Mouse (Mus musculus) right cerebral cortex, adult 2 months (tissue): ENCODE data around the gene Morc1.

Experiments
- DNase-seq, 2 experiments: peaks; one replicate each; pipeline ENCODE4 v3.0.0; 2021 to 2022; ENCODE audit warnings: low spot score in 2 of 2

Gene Morc1

DNA sequence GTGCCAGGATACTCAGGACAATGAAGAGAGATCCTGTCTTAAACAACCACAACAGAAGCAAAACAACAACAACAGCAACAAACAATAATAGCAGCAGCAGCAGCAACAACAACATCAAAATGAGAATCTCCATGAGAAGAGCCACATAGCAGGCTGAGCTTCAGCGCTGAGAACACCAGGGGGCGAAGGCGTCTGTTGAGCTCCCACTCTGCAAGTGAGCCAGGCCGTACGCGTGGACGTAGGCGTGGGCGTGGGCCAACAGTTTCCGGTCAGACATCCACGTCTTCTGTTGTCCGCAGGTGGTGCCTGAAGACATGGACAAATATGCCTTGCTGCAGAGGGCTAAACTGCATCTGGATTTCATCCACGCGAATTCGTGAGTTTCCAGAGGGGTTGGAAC, at the start of gene Morc1:
Morc1 (plus strand) TSS at position 211 of the 400 bp plus-strand sequence.
- no peak for DNase-seq

DNA sequence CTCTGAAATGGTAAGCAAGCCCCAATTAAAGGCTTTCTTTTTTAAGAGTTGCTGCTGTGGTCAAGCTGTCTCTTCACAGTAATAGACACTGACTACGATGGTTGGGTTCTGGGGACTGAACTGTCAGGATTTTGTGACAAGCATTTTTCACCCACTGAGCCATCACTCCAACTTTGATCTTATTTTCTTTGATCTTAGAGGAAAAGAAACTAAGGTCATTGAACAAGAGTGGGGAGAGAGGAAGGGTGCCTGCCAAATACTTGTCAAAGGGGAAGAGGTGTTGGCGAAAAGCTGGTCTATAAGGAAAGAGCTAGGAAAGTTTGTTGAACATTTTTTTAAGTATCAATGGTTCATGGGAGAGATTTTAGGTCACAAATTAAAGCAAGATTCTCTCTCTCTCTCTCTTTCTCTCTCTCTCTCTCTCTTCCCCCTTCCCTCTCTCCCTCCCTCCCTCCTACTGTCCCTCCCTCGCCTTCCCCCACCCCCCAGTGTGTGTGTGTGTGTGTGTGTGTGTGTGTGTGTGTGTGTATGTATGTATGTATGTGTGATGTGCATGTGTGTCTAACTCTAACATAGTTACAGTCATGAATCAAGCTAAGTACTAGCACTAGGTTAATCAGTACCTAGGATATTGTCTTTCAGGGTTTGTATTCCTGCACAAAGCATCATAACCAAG, 47.3 kb upstream of the Morc1 start:
- no peak for DNase-seq

GRCm38 (mm10) chr16:48386982-48387381, 44.1 kb upstream of the Morc1 start:
- DNase-seq = peak in 1 of 2 experiments; percentile 6

- DNase-seq = no peak
Measured at GRCm38 (mm10) chr16:48395278-48395677, 35.8 kb upstream of the Morc1 start.

GRCm38 (mm10) chr16:48402963-48403362, 28.1 kb upstream of the Morc1 start:
- no peak for DNase-seq

GRCm38 (mm10) chr16:48403423-48403822, 27.6 kb upstream of the Morc1 start:
- DNase-seq = no peak

DNA sequence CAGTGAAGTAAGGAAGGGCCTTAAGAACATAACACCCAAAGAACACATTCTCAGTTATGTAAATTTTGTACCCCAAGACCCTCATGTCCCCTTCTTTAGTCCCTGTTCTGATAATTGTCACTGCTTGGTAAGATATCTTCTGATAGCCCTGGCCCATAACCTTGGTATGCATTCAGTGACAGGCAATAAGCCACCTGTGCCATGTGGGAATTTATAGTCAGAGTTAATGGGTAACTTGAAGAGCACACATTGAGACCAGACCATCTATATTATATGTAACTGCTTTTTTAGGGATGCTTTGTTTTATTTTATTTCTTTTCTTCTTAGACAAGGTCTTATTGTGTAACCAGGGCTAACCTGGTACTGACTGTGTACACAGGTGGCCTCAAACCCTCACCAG, 27.0 kb upstream of the Morc1 start:
- no peak for DNase-seq

DNA sequence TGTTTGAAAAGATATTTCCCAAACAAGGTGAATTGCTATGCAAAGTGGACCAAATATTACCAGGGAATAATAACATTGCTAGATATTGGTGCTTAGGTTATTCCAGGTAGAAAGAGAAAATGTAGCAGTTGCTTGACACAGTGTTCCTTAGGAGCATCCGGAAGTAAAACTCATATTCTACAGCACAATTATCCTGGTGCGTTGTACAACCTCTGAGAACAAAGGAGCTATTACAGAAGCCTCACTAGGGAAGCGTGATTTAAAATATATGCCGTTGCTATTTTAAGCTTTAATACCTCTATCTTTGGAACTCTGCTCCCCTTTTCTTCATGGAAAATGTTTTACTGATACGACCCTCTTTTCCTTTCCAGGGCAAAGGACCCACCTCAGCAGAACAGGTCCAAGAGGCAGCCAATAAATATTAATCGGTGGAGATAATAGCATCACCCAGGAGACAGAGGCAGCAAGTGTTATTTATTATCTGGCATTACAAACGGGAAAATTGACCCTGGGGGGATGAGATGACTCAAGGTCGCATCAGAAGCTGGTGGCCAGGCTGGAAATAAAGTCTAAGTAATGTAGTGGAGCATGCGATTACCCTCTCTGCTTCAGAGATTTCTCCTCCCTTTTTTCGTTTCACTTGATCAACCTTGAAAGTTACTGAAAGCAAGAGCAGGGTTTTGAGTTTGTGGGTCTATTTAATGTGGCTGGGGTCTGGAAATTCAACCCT, 25.2 kb upstream of the Morc1 start:
- no peak for DNase-seq

DNA sequence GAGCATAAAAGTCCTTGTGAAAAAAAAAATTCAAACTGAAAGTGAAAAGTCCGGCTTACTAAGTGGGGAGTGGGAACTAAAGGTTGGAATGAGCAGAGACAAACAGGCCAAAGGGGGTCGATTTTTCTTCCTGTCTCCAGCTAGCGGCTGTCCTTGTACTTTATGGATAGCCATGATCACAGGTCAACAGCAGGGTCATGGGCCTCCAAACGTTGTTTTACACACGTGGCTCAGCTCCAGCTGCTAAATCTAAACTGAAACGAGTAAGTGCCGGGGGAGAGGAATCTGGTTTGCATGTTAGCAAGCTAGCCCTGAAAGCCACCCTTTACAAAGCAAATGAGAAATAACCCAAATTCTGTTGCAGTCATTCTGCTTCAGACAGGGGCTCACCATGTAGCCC, 21.5 kb upstream of the Morc1 start:
- no peak for DNase-seq

DNA sequence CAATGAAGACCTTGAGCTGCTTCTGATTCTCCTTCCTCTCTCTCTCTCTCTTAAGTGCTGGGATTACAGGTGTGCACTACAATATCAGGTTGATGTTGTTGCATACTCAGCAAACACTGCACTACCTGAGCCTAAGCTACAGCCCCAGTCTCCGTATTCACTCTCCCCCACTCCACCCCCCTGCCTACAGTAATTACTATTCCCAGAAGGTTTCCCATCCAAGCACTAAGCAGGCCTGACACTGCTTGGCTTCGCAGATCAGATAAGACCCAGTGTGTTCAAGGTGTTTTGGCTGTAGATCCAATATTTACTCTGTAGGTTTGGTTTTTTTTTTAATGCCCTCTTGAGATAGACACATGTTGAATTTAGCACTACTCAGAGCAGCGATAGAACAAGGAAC, 20.9 kb upstream of the Morc1 start:
- DNase-seq = no peak

DNA sequence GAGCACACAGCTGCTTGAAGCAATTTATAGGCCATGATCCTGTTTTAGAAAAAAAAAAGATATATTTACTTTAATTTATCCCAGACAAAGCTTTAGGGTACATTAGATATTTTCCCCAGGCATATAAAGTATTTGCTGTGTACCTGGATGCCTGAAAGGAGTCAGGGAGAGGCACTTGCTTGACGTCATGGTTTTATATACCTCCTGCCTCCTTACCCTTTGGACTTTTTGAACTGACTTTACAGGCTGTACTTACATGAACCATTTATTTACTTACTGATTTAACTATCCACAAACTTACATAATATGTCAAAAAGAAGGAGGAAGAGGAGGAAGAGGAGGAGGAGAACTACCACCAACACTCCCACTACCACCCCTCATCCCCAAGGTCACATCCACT, 18.8 kb upstream of the Morc1 start, which contains the start of gene Gm5485:
Gm5485 (minus strand) TSS at position 171 of the 400 bp plus-strand sequence.
- DNase-seq = no peak

DNA sequence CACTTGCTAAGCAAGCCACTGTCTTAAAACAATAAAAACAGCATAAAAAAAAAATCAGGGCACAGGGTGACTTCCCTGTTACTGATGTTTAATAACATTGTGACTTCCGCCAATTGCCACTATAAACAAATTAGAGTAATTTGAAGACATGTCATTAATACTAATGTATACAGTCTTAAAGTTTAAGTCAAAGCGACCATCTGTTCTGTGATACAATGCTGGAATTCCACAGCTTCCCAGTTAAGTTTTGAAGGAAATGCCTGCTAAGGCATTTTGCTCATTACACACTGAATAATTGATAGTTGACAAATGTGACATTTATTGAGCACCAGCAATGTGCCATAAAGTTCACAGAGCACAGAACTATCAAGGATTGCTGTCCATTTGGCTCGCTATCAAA, 12.5 kb upstream of the Morc1 start:
- DNase-seq = no peak

- DNase-seq = no peak
Measured at GRCm38 (mm10) chr16:48419035-48419434, 12.0 kb upstream of the Morc1 start.

DNA sequence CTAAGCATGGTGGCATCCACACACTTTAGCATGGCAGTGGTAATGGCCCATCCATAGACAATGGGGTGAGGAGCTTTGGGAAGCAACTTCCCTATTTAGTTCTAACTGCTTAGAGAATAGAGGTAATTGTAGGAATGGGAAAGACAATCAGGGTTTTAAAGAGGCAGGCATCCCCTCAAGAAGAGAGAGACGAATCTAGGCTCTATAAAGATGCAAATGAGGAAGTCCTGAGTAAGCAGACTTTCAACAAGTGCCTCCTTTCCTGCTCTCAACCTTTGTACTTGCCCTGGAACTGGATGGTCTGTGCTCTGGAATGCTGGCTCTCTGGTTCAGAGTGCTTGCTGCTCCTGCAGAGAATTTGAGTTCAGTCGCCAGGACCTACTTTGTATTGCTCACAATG, 8.5 kb upstream of the Morc1 start:
- DNase-seq = no peak

DNA sequence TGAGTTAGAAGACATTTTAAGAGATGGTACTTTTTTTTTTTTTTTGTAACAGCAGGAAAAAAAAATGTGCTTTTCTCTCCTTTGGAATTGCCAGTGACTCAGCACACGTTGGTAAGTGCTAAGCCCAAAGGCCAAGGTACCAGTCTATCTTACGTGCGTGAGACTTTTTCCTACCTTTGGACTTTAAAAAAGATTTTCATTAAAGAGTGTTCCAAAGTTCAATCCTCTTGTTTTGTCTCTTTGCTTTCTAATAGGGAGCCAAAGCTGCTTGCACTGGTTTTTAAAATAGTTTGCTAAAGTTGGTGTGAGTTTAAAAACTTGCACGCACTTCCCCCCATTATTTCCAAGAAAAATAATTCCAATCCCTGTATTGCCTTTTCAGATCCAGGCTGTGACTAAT, 7.0 kb upstream of the Morc1 start:
- DNase-seq = no peak

DNA sequence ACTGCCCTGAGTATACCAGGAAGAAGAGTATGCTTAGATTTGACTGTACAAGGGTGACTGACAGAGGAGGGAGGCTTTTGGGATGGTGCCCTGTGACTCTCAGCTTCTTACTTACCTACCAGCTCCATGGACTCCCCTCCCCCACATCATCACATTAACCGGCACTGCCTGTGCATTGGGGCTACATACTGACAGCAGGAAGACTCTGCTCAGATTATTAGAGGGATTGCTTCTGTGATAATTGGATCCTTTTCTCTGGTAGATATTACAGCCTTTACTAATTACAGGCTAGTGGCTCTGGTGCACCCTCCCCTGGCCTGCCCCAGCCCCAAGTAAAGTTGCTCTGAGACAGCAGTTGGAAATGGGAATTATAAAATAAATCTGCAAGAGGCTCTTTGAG, 1.6 kb upstream of the Morc1 start:
- no peak for DNase-seq

- DNase-seq = no peak
Measured at GRCm38 (mm10) chr16:48435454-48435853, 4.4 kb downstream of the Morc1 start.

DNA sequence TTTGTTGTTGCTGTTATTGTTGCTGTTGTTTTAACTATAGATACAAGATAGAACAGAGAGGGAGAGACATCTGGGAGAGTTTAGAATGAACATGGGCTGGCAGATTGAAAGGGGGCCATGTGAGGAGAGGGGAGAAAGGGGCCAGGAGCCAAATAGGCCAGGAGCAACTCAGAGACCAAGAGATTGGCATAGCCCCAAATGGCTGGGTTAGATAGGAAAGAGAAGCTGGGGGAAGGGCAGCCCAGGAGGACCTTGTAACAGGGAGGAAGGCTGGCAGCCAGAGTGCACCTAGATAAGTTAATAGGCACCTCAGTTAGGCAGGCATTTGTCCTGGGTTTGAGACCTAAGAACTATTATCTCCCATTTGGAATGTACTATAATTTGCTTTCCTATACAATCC, 6.4 kb downstream of the Morc1 start:
- no peak for DNase-seq

GRCm38 (mm10) chr16:48444589-48444988, 13.6 kb downstream of the Morc1 start:
- DNase-seq = no peak

GRCm38 (mm10) chr16:48446161-48446925, 15.3 kb downstream of the Morc1 start:
- no peak for DNase-seq

DNA sequence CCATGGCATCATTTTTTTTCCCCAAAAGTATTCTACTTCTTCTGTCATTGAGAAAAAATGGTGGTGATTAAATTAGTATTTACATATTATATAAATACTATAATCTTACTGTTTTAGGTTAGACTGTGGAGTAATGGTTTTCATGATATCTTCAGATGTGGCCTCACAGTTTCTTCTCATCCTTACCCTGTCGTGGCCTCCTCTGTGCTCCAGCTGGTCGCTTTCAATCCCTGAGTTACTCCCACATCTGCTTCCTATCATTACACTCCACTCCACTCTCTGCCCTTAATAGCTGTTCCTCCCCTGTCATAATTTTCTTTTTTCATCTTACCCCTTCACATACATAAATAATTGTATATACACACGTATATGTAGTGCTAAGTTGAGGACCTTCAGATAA, 22.2 kb downstream of the Morc1 start:
- no peak for DNase-seq

DNA sequence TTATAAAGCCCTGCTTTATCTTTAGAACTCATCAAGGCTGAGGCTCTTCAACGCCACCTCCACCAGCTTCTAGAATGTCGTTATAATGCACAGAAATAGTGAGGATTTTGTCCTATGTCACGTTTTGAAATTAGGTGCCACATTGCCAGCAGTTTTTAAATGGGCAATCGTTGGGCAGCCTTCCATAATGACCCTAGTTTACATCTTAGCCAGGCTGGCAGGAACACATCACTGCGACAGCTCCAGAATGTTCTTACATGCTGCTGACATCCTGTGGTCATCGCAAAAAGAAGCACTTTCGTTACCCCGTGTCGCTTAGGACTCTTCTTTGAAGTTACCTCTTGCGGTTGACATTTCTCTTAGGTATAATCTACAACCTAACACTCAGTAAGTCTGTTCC, 42.4 kb downstream of the Morc1 start:
- DNase-seq = no peak
